Mouse (Mus musculus) brain, embryonic 14.5 days (tissue): ENCODE data around the gene Slc38a6.

ENCODE experiments used
- CTCF ChIP-seq: fragments of 200-500 bp; IDR thresholded peaks from 2 replicates; pipeline ENCODE4 v1.5.1; 2012; ENCODE audit warnings: inconsistent platforms, mild to moderate bottlenecking, moderate library complexity, borderline replicate concordance; ENCODE audit not compliant: insufficient read depth, insufficient read length; ENCODE audit errors: extremely low read depth
- POLR2A ChIP-seq: fragments of 200-500 bp; IDR thresholded peaks from 2 replicates; pipeline ENCODE4 v1.6.1; 2012; ENCODE audit warnings: mild to moderate bottlenecking, inconsistent platforms, borderline replicate concordance; ENCODE audit not compliant: poor library complexity, insufficient read depth, insufficient read length, severe bottlenecking; ENCODE audit errors: extremely low read depth

DNA sequence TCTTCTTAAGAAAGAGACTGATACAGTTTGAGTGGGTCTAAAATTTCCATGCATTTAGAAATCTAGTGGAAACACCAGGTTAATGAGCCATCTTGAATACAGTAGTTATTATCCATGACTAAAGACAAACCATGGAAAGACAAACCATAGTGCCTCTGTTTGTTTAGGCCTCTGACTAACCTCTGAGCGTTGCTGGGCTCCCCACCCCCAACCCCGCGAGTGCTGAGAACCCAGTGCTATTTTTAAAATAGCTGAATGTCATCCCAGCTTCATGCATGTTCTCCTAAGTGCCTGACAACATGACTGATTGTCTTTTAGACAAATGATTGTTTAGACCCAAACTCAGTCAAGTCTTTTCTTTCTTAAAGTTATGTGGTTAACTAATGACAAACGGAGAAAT, 39.0 kb downstream of the Slc38a6 start:
- no peak for TF ChIP-seq CTCF
- no peak for TF ChIP-seq POLR2A
